Mouse (Mus musculus) neural tube, embryonic 12.5 days (tissue): ENCODE data around the gene Ugt1a6a. TPM values are rescaled to one million over a fixed set of nuclear protein-coding genes. Genes with fewer than 3 reads are reported as not detected.
"Not testable (repeated sequence)": the region's sequence is repeated elsewhere in the genome, so short reads cannot be mapped to it uniquely, and the experiment has no call there.

Experiments
- ATAC-seq: fragments of 200-750 bp; cut with Nextera tagmentation; 2 replicates; pipeline ENCODE4 v1.8.0; 2017; ENCODE audit warnings: low read depth, mild to moderate bottlenecking, moderate TSS enrichment, moderate library complexity; ENCODE audit not compliant: low FRiP score
- H3K27ac ChIP-seq: fragments of 300-500 bp; sonication (generic); 2 replicates; pipeline ENCODE4 v1.5.1; 2016
- H3K27me3 ChIP-seq: fragments of 300-500 bp; sonication (generic); replicated peaks from 2 replicates; pipeline ENCODE4 v1.6.1; 2016; ENCODE audit warnings: mild to moderate bottlenecking
- H3K36me3 ChIP-seq: fragments of 300-500 bp; sonication (generic); 2 replicates; pipeline ENCODE4 v1.6.1; 2016; ENCODE audit warnings: mild to moderate bottlenecking
- H3K4me1 ChIP-seq: fragments of 300-500 bp; sonication (generic); 2 replicates; pipeline ENCODE4 v1.6.1; 2016
- H3K4me2 ChIP-seq: fragments of 300-500 bp; sonication (generic); replicated peaks from 2 replicates; pipeline ENCODE4 v1.6.1; 2016; ENCODE audit warnings: mild to moderate bottlenecking
- H3K4me3 ChIP-seq: fragments of 300-500 bp; sonication (generic); 2 replicates; pipeline ENCODE4 v1.5.1; 2016
- H3K9ac ChIP-seq: fragments of 300-500 bp; sonication (generic); 2 replicates; pipeline ENCODE4 v1.6.1; 2016; ENCODE audit warnings: mild to moderate bottlenecking
- H3K9me3 ChIP-seq: fragments of 300-500 bp; sonication (generic); 2 replicates; pipeline ENCODE4 v1.6.1; 2016; ENCODE audit warnings: mild to moderate bottlenecking
- WGBS: fragments of 180-500 bp; shearing (Covaris S2); methylation state at CpG from one replicate; pipeline ENCODE4 v1.1.7; 2016; 5-methylcytosine and 5-hydroxymethylcytosine counted together
- polyA plus RNA-seq: library from polyadenylated mRNA; unstranded; fragments of >200 nt; fragmentation: Nextera tagmentation; extraction: Ambion mirVana; gene quantifications from 2 replicates; pipeline ENCODE4 v1.2.1, GENCODE M21; 2016

Gene Ugt1a6a
- polyA plus RNA-seq, 1 experiment from 2014 or later = 0.65 TPM

- H3K27ac ChIP-seq, ATAC-seq, H3K9ac ChIP-seq, H3K4me2 ChIP-seq, H3K9me3 ChIP-seq, H3K36me3 ChIP-seq, H3K4me1 ChIP-seq, H3K27me3 ChIP-seq, H3K4me3 ChIP-seq: not testable (repeated sequence)
- 83% methylated on average over 2 of the region's 2 CpGs for WGBS
Observed at GRCm38 (mm10) chr1:88109027-88109557, 25.5 kb upstream of the Ugt1a6a start.

GRCm38 (mm10) chr1:88109604-88110003 lies 25.0 kb upstream of the Ugt1a6a start:
- not testable (repeated sequence) for ATAC-seq, H3K4me3 ChIP-seq, H3K27me3 ChIP-seq, H3K4me1 ChIP-seq, H3K27ac ChIP-seq, H3K4me2 ChIP-seq, H3K36me3 ChIP-seq, H3K9ac ChIP-seq, H3K9me3 ChIP-seq
- 79% methylated on average over 2 of the region's 2 CpGs for WGBS

DNA sequence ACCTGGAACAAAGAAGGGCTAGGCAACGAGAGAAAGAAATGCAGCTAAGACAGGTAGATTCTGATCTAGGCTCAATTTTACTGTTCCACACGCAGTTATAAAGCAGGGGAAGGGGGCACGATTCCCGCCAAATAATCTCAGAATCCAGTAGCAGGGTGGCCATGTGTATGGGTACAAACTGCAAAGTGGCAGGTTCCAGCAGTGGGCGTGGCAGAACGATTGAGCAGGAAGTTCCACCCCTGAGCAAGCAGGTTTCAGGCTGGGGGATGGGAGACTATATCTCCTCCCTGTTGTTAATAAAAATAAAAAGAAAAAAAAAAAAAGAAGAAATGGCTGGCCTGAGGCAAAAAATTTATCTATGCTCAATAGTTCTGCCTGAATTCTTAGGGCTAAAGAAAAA lies 21.8 kb upstream of the Ugt1a6a start:
- not testable (repeated sequence) for H3K9me3 ChIP-seq, H3K36me3 ChIP-seq, H3K4me3 ChIP-seq, ATAC-seq, H3K4me2 ChIP-seq, H3K27ac ChIP-seq, H3K4me1 ChIP-seq, H3K27me3 ChIP-seq, H3K9ac ChIP-seq
- 94% methylated on average over 6 of the region's 6 CpGs for WGBS

DNA sequence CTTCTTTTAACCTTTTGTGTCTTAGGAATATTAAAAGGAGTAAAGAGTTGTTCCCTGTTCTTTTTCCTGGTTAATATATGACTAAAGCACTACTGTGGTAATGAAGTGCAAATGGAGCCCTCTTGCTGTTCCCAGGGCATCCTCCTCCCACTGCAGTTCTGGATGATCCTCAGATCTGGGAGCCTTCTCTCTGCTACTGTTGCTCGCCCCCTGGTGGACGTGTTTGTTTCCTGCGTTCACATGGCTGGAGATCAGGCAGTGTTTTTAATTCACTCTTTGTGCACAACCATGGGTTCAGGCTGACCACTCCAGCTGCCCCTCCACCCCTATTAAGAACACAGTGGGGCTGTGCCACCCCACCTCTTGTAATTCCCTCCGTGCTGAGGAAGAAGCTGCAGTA lies 14.1 kb upstream of the Ugt1a6a start:
- not testable (repeated sequence) for H3K4me2 ChIP-seq, H3K36me3 ChIP-seq, H3K9me3 ChIP-seq, H3K27me3 ChIP-seq, H3K9ac ChIP-seq, H3K4me3 ChIP-seq, H3K4me1 ChIP-seq, ATAC-seq, H3K27ac ChIP-seq
- WGBS = 21% methylated on average over 4 of the region's 4 CpGs

GRCm38 (mm10) chr1:88121521-88121920 lies 13.1 kb upstream of the Ugt1a6a start:
- H3K4me2 ChIP-seq, H3K4me3 ChIP-seq, H3K9ac ChIP-seq, ATAC-seq, H3K27me3 ChIP-seq, H3K27ac ChIP-seq, H3K4me1 ChIP-seq, H3K9me3 ChIP-seq, H3K36me3 ChIP-seq: not testable (repeated sequence)
- WGBS = no CpG with 5 or more reads among the region's 1 CpGs

DNA sequence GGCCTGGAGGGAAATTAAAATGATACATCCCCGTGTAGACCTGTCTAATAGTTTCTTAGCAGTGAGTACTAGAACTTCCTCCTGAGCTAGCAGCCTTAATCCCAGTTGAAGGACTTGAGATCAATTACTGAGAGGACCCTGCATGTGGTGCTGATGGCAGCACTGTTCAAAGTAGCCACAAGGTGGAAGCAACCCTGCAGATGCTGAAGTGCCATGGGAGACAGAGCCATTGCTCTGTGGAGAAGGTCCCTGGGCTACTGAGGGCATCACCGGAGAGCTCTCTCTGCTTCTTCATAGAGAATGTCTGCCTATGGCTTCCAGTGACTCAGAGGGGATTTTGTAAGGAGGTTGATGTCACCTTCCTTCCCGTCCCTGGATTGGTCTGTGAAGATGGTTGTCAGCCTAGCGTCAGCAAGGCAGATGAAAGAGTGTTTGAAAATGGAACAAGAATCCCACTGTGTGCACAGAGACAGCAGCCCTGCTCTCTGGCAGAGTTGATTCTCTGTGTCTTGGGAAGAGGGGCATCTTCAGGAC lies 8.7 kb upstream of the Ugt1a6a start:
- H3K4me3 ChIP-seq, H3K36me3 ChIP-seq, H3K9ac ChIP-seq, H3K27me3 ChIP-seq, H3K4me1 ChIP-seq, H3K27ac ChIP-seq, H3K4me2 ChIP-seq, ATAC-seq, H3K9me3 ChIP-seq: not testable (repeated sequence)
- 85% methylated on average over 4 of the region's 4 CpGs for WGBS

DNA sequence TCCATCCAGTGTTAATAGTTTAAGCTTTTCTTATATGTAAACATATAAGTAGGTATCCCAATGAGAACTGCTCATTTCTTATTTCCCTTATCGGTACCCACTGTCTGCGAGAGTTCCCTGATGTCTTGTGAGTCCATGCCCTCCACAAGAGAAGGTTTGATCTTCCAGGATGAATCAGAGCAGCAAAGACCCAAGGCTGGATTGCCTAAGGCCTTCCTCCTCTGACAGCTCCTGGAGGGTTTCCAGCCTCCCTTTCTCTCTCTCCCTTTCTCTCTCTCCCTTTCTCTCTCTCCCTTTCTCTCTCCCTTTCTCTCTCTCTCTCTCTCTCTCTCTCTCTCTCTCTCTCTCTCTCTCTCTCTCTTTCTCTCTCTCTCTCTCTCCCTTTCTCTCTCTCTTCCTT lies 5.5 kb upstream of the Ugt1a6a start:
- H3K27me3 ChIP-seq, ATAC-seq, H3K4me2 ChIP-seq, H3K27ac ChIP-seq, H3K9ac ChIP-seq, H3K9me3 ChIP-seq, H3K4me1 ChIP-seq, H3K36me3 ChIP-seq, H3K4me3 ChIP-seq: not testable (repeated sequence)
- WGBS = 94% methylated on average over 2 of the region's 2 CpGs

DNA sequence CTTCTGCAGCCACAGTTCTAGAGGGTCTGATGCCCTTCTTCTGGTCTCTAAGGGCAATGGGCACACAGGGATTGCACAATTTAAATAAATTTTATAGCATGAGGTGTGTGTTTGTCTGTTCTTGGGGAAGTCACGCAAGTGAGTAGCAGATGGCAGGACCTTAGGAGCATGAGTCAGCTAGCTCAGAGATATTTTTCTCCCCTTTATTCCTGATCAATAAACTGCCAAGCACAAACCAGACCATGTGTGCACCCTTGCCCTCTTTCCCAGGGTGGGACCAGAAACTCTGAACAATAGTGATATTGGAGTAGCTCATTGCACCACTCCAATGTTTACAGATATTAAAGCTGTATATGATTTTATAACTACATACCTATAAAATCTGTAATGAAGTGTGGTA lies 4.4 kb upstream of the Ugt1a6a start:
- not testable (repeated sequence) for H3K9ac ChIP-seq, H3K27ac ChIP-seq, H3K4me1 ChIP-seq, H3K4me2 ChIP-seq, H3K36me3 ChIP-seq, H3K4me3 ChIP-seq, H3K27me3 ChIP-seq, H3K9me3 ChIP-seq, ATAC-seq
- 82% methylated on average over 1 of the region's 1 CpGs for WGBS

DNA sequence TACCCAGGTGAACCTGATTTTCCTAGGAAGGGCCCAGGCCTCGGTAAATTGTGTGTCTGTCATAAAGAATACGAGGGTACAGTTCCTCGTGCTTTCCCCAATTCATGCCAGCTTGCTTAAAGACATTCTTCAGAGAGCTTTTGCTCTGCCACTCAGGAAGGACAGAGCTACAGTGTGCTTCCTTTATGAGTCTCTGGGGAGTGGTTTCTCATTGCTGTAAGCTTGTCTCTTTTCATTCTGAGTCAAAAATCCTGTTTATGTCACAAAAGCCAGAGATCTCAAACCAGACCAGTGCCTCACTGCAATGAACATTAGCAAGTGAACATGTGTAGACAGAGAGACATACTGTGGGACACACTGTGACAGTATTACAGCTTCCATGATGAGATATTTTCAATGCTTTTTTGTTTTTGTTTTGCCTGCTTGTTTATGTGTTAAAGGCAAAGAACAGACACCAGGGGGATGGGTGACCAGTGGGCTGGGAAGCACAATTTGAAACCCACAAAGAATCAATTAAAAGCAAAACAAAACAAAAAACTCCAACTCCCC lies 627 bp upstream of the Ugt1a6a start:
- ATAC-seq = no peak
- WGBS = 68% methylated on average over 3 of the region's 3 CpGs
- H3K27ac ChIP-seq = no peak overlapping the region

GRCm38 (mm10) chr1:88135229-88135904 lies 758 bp downstream of the Ugt1a6a start:
- ATAC-seq, H3K4me2 ChIP-seq, H3K4me1 ChIP-seq, H3K4me3 ChIP-seq, H3K27me3 ChIP-seq, H3K9ac ChIP-seq, H3K36me3 ChIP-seq, H3K27ac ChIP-seq, H3K9me3 ChIP-seq: not testable (repeated sequence)
- WGBS = 96% methylated on average over 5 of the region's 6 CpGs

More for the DNA sequence above, 627 bp upstream of the Ugt1a6a start:
- Histone ChIP-seq H3K9ac (no peak overlapping the region), H3K36me3 (no peaks in the 10 kb centered on the region), H3K9me3 (no peaks in the 10 kb centered on the region), H3K4me2 (no peak overlapping the region), H3K27me3 (no peaks in the 10 kb centered on the region), H3K4me1 (0 out of 2 replicates have a peak, but pooled peaks cover 3% of the 10 kb centered on the region), H3K4me3 (no peak overlapping the region)

GRCm38 (mm10) chr1:88136646-88137045 lies 2.0 kb downstream of the Ugt1a6a start:
- ATAC-seq = no peak

GRCm38 (mm10) chr1:88137264-88137663 lies 2.7 kb downstream of the Ugt1a6a start:
- no peak overlapping the region for H3K27ac ChIP-seq
- H3K4me3 ChIP-seq = no peak overlapping the region
- no peak overlapping the region for H3K9ac ChIP-seq
- H3K36me3 ChIP-seq = no peaks in the 10 kb centered on the region
- no peak overlapping the region for H3K4me2 ChIP-seq
- H3K4me1 ChIP-seq = 0 out of 2 replicates have a peak, but pooled peaks cover 3% of the 10 kb centered on the region
- H3K9me3 ChIP-seq = no peaks in the 10 kb centered on the region
- 90% methylated on average over 3 of the region's 3 CpGs for WGBS
- no peak for ATAC-seq
- no peaks in the 10 kb centered on the region for H3K27me3 ChIP-seq

More at GRCm38 (mm10) chr1:88136646-88137045, 2.0 kb downstream of the Ugt1a6a start:
- no peak overlapping the region for H3K27ac ChIP-seq
- no peaks in the 10 kb centered on the region for H3K36me3 ChIP-seq
- no peak overlapping the region for H3K4me2 ChIP-seq
- H3K4me3 ChIP-seq = no peak overlapping the region
- H3K9ac ChIP-seq = no peak overlapping the region
- 0 out of 2 replicates have a peak, but pooled peaks cover 3% of the 10 kb centered on the region for H3K4me1 ChIP-seq
- WGBS = 76% methylated on average over 2 of the region's 2 CpGs
- no peaks in the 10 kb centered on the region for H3K27me3 ChIP-seq
- H3K9me3 ChIP-seq = no peaks in the 10 kb centered on the region

DNA sequence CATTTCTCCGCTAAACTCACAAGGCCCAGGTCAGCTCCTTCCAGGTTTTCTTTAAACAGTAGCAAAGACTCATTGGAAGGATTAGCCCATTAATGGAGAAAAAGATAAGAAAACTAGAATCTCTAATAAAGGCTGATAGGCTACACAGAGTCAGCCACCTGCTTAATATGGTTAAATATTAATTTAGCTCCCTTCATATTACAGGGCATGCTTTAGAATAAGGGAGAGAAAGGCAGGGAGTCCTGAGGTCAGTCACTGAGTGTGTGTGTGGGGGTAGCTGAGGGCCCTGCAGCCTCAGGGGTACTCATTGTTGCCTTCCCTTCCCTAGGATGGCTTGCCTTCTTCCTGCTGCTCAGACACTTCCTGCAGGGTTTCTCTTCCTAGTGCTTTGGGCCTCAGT lies 3.5 kb downstream of the Ugt1a6a start:
- H3K9ac ChIP-seq = no peak overlapping the region
- 0 out of 2 replicates have a peak, but pooled peaks cover 3% of the 10 kb centered on the region for H3K4me1 ChIP-seq
- no peaks in the 10 kb centered on the region for H3K9me3 ChIP-seq
- H3K4me3 ChIP-seq = no peak overlapping the region
- WGBS = 97% methylated on average over 1 of the region's 1 CpGs
- H3K27me3 ChIP-seq = no peaks in the 10 kb centered on the region
- H3K27ac ChIP-seq = no peak overlapping the region
- ATAC-seq = no peak
- no peak overlapping the region for H3K4me2 ChIP-seq
- H3K36me3 ChIP-seq = no peaks in the 10 kb centered on the region
